Mouse (Mus musculus) hindbrain, embryonic 12.5 days (tissue): ENCODE measurements around the gene Olfr765. TPM values are rescaled to one million over a fixed set of nuclear protein-coding genes. Genes with fewer than 3 reads are reported as not detected.

Experiments used
- ATAC-seq: fragments of 200-750 bp; cut with Nextera tagmentation; 2 replicates; pipeline ENCODE4 v1.8.0; 2017; ENCODE audit warnings: moderate TSS enrichment; ENCODE audit not compliant: low FRiP score
- H3K27ac ChIP-seq: fragments of 300-500 bp; sonication (generic); 2 replicates; pipeline ENCODE4 v1.5.1; 2016; ENCODE audit warnings: mild to moderate bottlenecking
- H3K27me3 ChIP-seq: fragments of 300-500 bp; sonication (generic); 2 replicates; pipeline ENCODE4 v1.6.1; 2016; ENCODE audit warnings: mild to moderate bottlenecking
- H3K36me3 ChIP-seq: fragments of 300-500 bp; sonication (generic); 2 replicates; pipeline ENCODE4 v1.6.1; 2016; ENCODE audit warnings: mild to moderate bottlenecking
- H3K4me1 ChIP-seq: fragments of 300-500 bp; sonication (generic); 2 replicates; pipeline ENCODE4 v1.6.1; 2016
- H3K4me2 ChIP-seq: fragments of 300-500 bp; sonication (generic); replicated peaks from 2 replicates; pipeline ENCODE4 v1.6.1; 2016; ENCODE audit warnings: mild to moderate bottlenecking
- H3K4me3 ChIP-seq: fragments of 300-500 bp; sonication (generic); 2 replicates; pipeline ENCODE4 v1.5.1; 2016; ENCODE audit warnings: mild to moderate bottlenecking
- H3K9ac ChIP-seq: fragments of 300-500 bp; sonication (generic); 2 replicates; pipeline ENCODE4 v1.6.1; 2016; ENCODE audit warnings: mild to moderate bottlenecking, moderate library complexity
- H3K9me3 ChIP-seq: fragments of 300-500 bp; sonication (generic); replicated peaks from 2 replicates; pipeline ENCODE4 v1.6.1; 2016; ENCODE audit warnings: mild to moderate bottlenecking
- WGBS: fragments of 180-500 bp; shearing (Covaris S2); methylation state at CpG from one replicate; pipeline ENCODE4 v1.1.7; 2016; 5-methylcytosine and 5-hydroxymethylcytosine counted together
- polyA plus RNA-seq: library from polyadenylated mRNA; unstranded; fragments of >200 nt; fragmentation: Nextera tagmentation; extraction: Ambion mirVana; gene quantifications from 2 replicates; pipeline ENCODE4 v1.2.1, GENCODE M21; 2016

The Olfr765 gene
- polyA plus RNA-seq, 1 experiment from 2014 or later, result not detected

DNA sequence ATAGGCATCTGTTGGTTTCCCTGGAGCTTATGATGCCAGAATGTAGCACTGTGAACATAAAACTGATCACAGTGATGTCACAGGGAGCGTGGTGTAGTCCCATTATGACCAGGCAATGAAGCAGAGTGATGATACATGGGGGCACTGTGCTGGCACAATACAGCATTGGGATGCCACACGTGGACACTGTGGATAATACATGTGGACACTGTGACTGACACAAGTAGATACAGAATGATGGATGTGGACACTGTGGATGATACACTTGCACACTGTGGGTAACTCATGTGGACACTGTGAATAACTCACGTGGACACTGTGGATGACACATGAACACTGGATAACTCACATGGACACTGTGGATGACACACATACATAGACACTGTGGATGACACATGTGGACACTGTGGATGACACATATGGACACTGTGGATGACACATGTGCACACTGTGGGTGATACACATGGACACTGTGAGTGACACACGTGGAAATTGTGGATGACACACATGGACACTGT lies 53.2 kb downstream of the Olfr765 start:
- ATAC-seq, result no peak
- no peaks in the 10 kb centered on the region for H3K36me3 ChIP-seq
- no peaks in the 10 kb centered on the region for H3K9me3 ChIP-seq
- H3K4me1 ChIP-seq, result no peaks in the 10 kb centered on the region
- H3K27me3 ChIP-seq, result no peaks in the 10 kb centered on the region
- no peak overlapping the region for H3K27ac ChIP-seq
- no peak overlapping the region for H3K4me3 ChIP-seq
- no peak overlapping the region for H3K4me2 ChIP-seq
- H3K9ac ChIP-seq, result no peak overlapping the region
- WGBS, result 76% methylated on average over 4 of the region's 4 CpGs

DNA sequence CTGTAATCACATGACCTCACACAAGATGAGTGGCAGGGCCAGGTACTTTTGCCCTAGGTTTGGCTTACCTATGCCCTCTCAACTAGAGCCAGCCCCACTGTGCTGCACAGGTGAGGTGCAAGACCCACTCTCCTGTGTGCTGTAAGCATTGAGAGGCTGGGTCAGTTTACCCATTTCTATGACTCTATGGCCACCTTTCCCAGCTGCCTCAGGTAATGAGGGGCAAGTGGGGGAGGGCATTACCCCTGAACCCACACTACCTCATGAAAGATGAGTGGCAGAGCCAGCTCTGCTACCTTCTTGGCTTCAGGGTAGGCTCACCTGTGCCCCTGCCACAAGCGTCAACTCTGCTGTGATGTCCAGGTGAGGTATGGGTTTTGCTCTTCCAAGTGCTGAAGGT lies 54.0 kb downstream of the Olfr765 start:
- ATAC-seq, result no peak
- 84% methylated on average over 1 of the region's 1 CpGs for WGBS
- Histone ChIP-seq H3K4me2 (no peak overlapping the region), H3K27ac (no peak overlapping the region), H3K4me1 (no peaks in the 10 kb centered on the region), H3K4me3 (no peak overlapping the region), H3K9me3 (no peaks in the 10 kb centered on the region), H3K9ac (no peak overlapping the region), H3K27me3 (no peaks in the 10 kb centered on the region), H3K36me3 (no peaks in the 10 kb centered on the region)

Other genes with a start within 250 kb of the Olfr765 start
- gene Dnajc14, start 245.9 kb downstream of the Olfr765 start, polyA plus RNA-seq, result 61.1 and 64.1 TPM in 2 replicates
- 20.5 and 21.4 TPM in 2 replicates for gene Tmem198b, start 245.6 kb downstream of the Olfr765 start, polyA plus RNA-seq
- gene Sarnp, start 232.7 kb downstream of the Olfr765 start, polyA plus RNA-seq, result 196 and 204 TPM in 2 replicates
- gene Ormdl2, start 228.4 kb downstream of the Olfr765 start, polyA plus RNA-seq, result 26.3 and 41.4 TPM in 2 replicates
- 10.7 and 11.5 TPM in 2 replicates for gene Gdf11, start 158.3 kb downstream of the Olfr765 start, polyA plus RNA-seq
- gene Cd63, start 149.0 kb downstream of the Olfr765 start, polyA plus RNA-seq, result 258 and 273 TPM in 2 replicates
- 11.3 and 15.7 TPM in 2 replicates for gene Rdh5, start 127.1 kb downstream of the Olfr765 start, polyA plus RNA-seq
- 210 and 235 TPM in 2 replicates for gene Bloc1s1, start 126.0 kb downstream of the Olfr765 start, polyA plus RNA-seq
- gene Itga7, start 116.2 kb downstream of the Olfr765 start, polyA plus RNA-seq, result 3.6 and 4.4 TPM in 2 replicates
- not detected in 2 replicates for gene Mettl7b, start 89.0 kb downstream of the Olfr765 start, polyA plus RNA-seq
- gene Olfr9, start 60.6 kb downstream of the Olfr765 start, polyA plus RNA-seq, result not detected in 2 replicates
- not detected in 2 replicates for gene Olfr763, start 39.2 kb downstream of the Olfr765 start, polyA plus RNA-seq
- gene Olfr764-ps1, start 10.1 kb downstream of the Olfr765 start, polyA plus RNA-seq, result not detected in 2 replicates
- not detected in 2 replicates for gene Olfr766-ps1, start 19.0 kb upstream of the Olfr765 start, polyA plus RNA-seq
- gene Olfr767, start 32.9 kb upstream of the Olfr765 start, polyA plus RNA-seq, result not detected in 2 replicates
- gene Olfr768, start 49.4 kb upstream of the Olfr765 start, polyA plus RNA-seq, result not detected in 2 replicates
- not detected in 2 replicates for gene Olfr769, start 67.9 kb upstream of the Olfr765 start, polyA plus RNA-seq
- not detected in 2 replicates for gene Olfr770, start 89.0 kb upstream of the Olfr765 start, polyA plus RNA-seq
- gene Olfr771, start 114.8 kb upstream of the Olfr765 start, polyA plus RNA-seq, result not detected in 2 replicates
- gene Olfr772, start 127.9 kb upstream of the Olfr765 start, polyA plus RNA-seq, result not detected in 2 replicates
- not detected in 2 replicates for gene Olfr773, start 137.4 kb upstream of the Olfr765 start, polyA plus RNA-seq
- not detected in 2 replicates for gene Olfr774, start 186.2 kb upstream of the Olfr765 start, polyA plus RNA-seq
- gene Olfr775, start 198.4 kb upstream of the Olfr765 start, polyA plus RNA-seq, result not detected in 2 replicates
- not detected in 2 replicates for gene Olfr776, start 209.1 kb upstream of the Olfr765 start, polyA plus RNA-seq
- gene Olfr777, start 221.5 kb upstream of the Olfr765 start, polyA plus RNA-seq, result not detected in 2 replicates